Mouse (Mus musculus) intestine, embryonic 15.5 days (tissue): ENCODE measurements around the gene Vars. TPM values are rescaled to one million over a fixed set of nuclear protein-coding genes. Genes with fewer than 3 reads are reported as not detected.
"Not testable (repeated sequence)": the region's sequence is repeated elsewhere in the genome, so short reads cannot be mapped to it uniquely, and the experiment has no call there.

Experiments
- ATAC-seq: fragments of 200-750 bp; cut with Nextera tagmentation; 2 replicates; pipeline ENCODE4 v1.8.0; 2017; ENCODE audit warnings: moderate TSS enrichment, moderate library complexity
- H3K27ac ChIP-seq: fragments of 300-500 bp; sonication (generic); 2 replicates; pipeline ENCODE4 v1.5.1; 2015; ENCODE audit warnings: mild to moderate bottlenecking, inconsistent platforms
- H3K27me3 ChIP-seq: fragments of 300-500 bp; sonication (generic); replicated peaks from 2 replicates; pipeline ENCODE4 v1.6.1; 2015; ENCODE audit warnings: inconsistent platforms
- H3K36me3 ChIP-seq: fragments of 300-500 bp; sonication (generic); 2 replicates; pipeline ENCODE4 v1.6.1; 2015; ENCODE audit warnings: inconsistent platforms
- H3K4me1 ChIP-seq: fragments of 300-500 bp; sonication (generic); replicated peaks from 2 replicates; pipeline ENCODE4 v1.6.1; 2015; ENCODE audit warnings: inconsistent platforms
- H3K4me2 ChIP-seq: fragments of 300-500 bp; sonication (generic); replicated peaks from 2 replicates; pipeline ENCODE4 v1.6.1; 2015; ENCODE audit warnings: mild to moderate bottlenecking, inconsistent platforms
- H3K4me3 ChIP-seq: fragments of 300-500 bp; sonication (generic); replicated peaks from 2 replicates; pipeline ENCODE4 v1.5.1; 2015; ENCODE audit warnings: inconsistent platforms
- H3K9ac ChIP-seq: fragments of 300-500 bp; sonication (generic); 2 replicates; pipeline ENCODE4 v1.6.1; 2015; ENCODE audit warnings: inconsistent platforms
- H3K9me3 ChIP-seq: fragments of 300-500 bp; sonication (generic); 2 replicates; pipeline ENCODE4 v1.6.1; 2016; ENCODE audit warnings: inconsistent platforms
- WGBS: fragments of 180-500 bp; shearing (Covaris S2); methylation state at CpG from one replicate; pipeline ENCODE4 v1.1.7; 2015; 5-methylcytosine and 5-hydroxymethylcytosine counted together
- polyA plus RNA-seq: library from polyadenylated mRNA; unstranded; fragments of >200 nt; fragmentation: Nextera tagmentation; extraction: Ambion mirVana; gene quantifications from 2 replicates; pipeline ENCODE4 v1.2.1, GENCODE M21; 2015

Vars gene
- polyA plus RNA-seq, 1 experiment from 2014 or later = 117 TPM

GRCm38 (mm10) chr17:35032323-35032870, 31.6 kb downstream of the Vars start:
- no peak overlapping the region for H3K4me2 ChIP-seq
- no peaks in the 10 kb centered on the region for H3K9me3 ChIP-seq
- no peak overlapping the region for H3K4me3 ChIP-seq
- no peak for ATAC-seq
- no peak overlapping the region for H3K27ac ChIP-seq
- H3K36me3 ChIP-seq = no peaks in the 10 kb centered on the region
- 67% methylated on average over 8 of the region's 8 CpGs for WGBS
- H3K9ac ChIP-seq = no peak overlapping the region
- peaks cover 20% of the 10 kb centered on the region for H3K4me1 ChIP-seq
- no peaks in the 10 kb centered on the region for H3K27me3 ChIP-seq

DNA sequence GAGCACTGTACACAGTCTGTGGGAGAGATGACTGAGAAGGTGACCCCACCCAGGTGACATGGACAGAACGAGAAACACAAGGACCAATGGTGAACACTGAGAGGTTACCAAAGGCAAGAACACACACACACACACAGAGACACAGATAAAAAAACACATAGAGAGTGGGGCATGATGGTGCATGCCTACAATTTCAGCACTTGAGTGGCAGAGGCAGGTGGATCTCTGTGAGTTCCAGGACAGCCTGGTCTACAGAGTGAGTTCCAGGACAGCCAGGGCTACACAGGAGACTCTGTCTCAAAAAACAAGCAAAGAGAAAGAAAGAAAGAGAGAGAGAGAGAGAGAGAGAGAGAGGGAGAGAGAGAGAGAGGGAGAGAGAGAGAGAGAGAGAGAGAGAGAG, 32.9 kb downstream of the Vars start:
- peaks cover 13% of the 10 kb centered on the region; the same call in 1 of the 2 replicates for H3K4me1 ChIP-seq
- H3K9me3 ChIP-seq, ATAC-seq, H3K9ac ChIP-seq, H3K27ac ChIP-seq, H3K4me3 ChIP-seq, H3K4me2 ChIP-seq, H3K27me3 ChIP-seq, H3K36me3 ChIP-seq: not testable (repeated sequence)
- WGBS = 62% methylated on average over 1 of the region's 1 CpGs

DNA sequence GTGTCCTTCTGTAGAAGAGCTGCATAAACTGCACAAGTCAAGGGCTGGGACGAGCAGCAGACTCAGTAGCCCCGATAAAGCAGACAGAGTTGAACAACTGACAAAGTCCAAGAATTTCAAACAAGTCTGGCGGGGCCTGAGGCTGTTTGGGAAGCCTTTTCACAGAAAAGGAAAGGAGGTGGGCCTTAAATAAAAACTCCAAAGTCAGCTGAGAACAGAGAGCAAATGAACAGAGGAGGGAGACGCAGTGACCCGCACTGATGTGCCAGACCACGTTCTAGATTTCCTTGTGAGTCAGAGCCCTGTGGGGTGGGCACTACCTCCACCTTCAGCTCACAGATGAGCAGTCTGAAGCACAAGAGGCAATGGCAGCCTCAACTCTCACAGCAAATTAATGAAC, 34.1 kb downstream of the Vars start:
- 52% methylated on average over 6 of the region's 6 CpGs for WGBS
- Histone ChIP-seq H3K4me1 (peaks cover 5% of the 10 kb centered on the region; the same call in 1 of the 2 replicates), H3K36me3 (no peaks in the 10 kb centered on the region), H3K27me3 (no peaks in the 10 kb centered on the region), H3K4me3 (no peak overlapping the region), H3K9me3 (no peaks in the 10 kb centered on the region), H3K9ac (no peak overlapping the region), H3K27ac (no peak overlapping the region), H3K4me2 (no peak overlapping the region)
- no peak for ATAC-seq

- Histone ChIP-seq H3K27me3 (no peaks in the 10 kb centered on the region), H3K4me3 (no peak overlapping the region), H3K27ac (no peak overlapping the region), H3K9ac (no peak overlapping the region), H3K36me3 (no peaks in the 10 kb centered on the region), H3K9me3 (no peaks in the 10 kb centered on the region), H3K4me1 (0 out of 2 replicates have a peak, but pooled peaks cover 4% of the 10 kb centered on the region), H3K4me2 (no peak overlapping the region)
- ATAC-seq = no peak
- WGBS = 84% methylated on average over 11 of the region's 11 CpGs
Measured at GRCm38 (mm10) chr17:35039121-35039873, 38.5 kb downstream of the Vars start.

- no peak overlapping the region for H3K4me3 ChIP-seq
- H3K27me3 ChIP-seq = no peaks in the 10 kb centered on the region
- no peak overlapping the region for H3K9ac ChIP-seq
- H3K4me1 ChIP-seq = peaks cover 22% of the 10 kb centered on the region
- WGBS = 80% methylated on average over 4 of the region's 4 CpGs
- H3K36me3 ChIP-seq = no peaks in the 10 kb centered on the region
- H3K9me3 ChIP-seq = no peaks in the 10 kb centered on the region
- H3K4me2 ChIP-seq = no peak overlapping the region
- H3K27ac ChIP-seq = 0 out of 2 replicates have a peak overlapping the region, but pooled peaks have one; percentile 11
- no peak for ATAC-seq
Measured at GRCm38 (mm10) chr17:35043794-35044193, 43.0 kb downstream of the Vars start.

- no peak for ATAC-seq
Measured at GRCm38 (mm10) chr17:35044904-35045806, 44.4 kb downstream of the Vars start.

GRCm38 (mm10) chr17:35045807-35046680, 45.3 kb downstream of the Vars start:
- ATAC-seq = no peak
- H3K36me3 ChIP-seq = no peaks in the 10 kb centered on the region
- H3K4me2 ChIP-seq = peak overlapping the region; percentile 99
- H3K27ac ChIP-seq = peak overlapping the region; percentile 92
- WGBS = 3% methylated on average over 48 of the region's 48 CpGs
- peaks cover 29% of the 10 kb centered on the region for H3K4me1 ChIP-seq
- peak overlapping the region; percentile 91 for H3K9ac ChIP-seq
- H3K27me3 ChIP-seq = no peaks in the 10 kb centered on the region
- H3K4me3 ChIP-seq = peak overlapping the region; percentile 58
- H3K9me3 ChIP-seq = no peaks in the 10 kb centered on the region

More at GRCm38 (mm10) chr17:35044904-35045806, 44.4 kb downstream of the Vars start:
- H3K9ac ChIP-seq = no peak overlapping the region
- H3K4me3 ChIP-seq = peak overlapping the region; percentile 58
- WGBS = 68% methylated on average over 7 of the region's 7 CpGs
- H3K4me2 ChIP-seq = peak overlapping the region; percentile 99
- H3K27ac ChIP-seq = peak overlapping the region; percentile 92; the same call in 1 of the 2 replicates
- H3K27me3 ChIP-seq = no peaks in the 10 kb centered on the region
- peaks cover 29% of the 10 kb centered on the region for H3K4me1 ChIP-seq
- H3K36me3 ChIP-seq = no peaks in the 10 kb centered on the region
- no peaks in the 10 kb centered on the region for H3K9me3 ChIP-seq

DNA sequence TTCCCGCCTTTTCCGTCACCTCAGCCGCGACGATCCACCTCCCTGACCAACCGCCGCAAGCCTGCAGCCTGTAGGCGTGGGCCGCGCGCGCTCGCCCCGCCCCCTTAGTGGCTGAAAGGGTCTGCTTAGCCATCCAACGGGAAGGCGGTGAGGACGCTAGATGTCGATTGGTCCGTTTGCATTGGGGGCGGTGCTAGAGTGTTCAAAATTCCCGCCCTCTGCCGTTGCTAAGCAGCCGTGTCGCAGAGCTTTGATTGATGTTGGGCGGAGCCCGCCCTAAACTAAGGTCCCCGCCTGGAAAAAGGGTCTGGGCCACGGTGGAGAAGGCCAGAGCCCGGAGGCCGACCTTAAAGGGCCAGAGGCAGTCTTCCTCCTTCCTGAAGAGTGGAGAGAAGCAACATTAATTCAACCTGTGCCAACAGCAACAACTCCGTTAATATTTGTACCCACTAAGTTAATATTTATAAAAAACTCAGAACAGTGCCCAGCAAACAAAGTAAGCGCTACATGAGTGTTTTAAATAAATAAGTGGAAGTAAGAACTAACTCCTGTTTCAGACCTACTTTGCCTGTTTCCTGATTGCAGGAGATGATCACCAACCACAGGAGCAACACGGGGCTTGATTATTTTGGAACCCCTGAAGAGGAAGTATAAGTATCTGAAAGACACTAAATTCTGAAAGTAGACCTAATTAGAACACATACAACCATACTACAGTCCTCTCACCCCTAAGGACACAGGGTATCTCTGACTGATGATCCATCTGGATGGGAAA, 46.1 kb downstream of the Vars start, which contains the start of gene Msh5:
Gene Msh5 (minus strand): TSS at position 65 of the 775 bp plus-strand sequence.
- WGBS = 2% methylated on average over 33 of the region's 33 CpGs
- peak within 1 kb of the TSS; percentile 99 for H3K4me2 ChIP-seq
- H3K9ac ChIP-seq = peak within 1 kb of the TSS; percentile 91
- no peaks in the 10 kb centered on the region for H3K9me3 ChIP-seq
- H3K36me3 ChIP-seq = no peaks in the 10 kb centered on the region
- H3K27ac ChIP-seq = peak within 1 kb of the TSS; percentile 100
- H3K4me3 ChIP-seq = peak within 1 kb of the TSS; percentile 58
- no peaks in the 10 kb centered on the region for H3K27me3 ChIP-seq
- peaks cover 30% of the 10 kb centered on the region for H3K4me1 ChIP-seq
- peak; percentile 92 for ATAC-seq

DNA sequence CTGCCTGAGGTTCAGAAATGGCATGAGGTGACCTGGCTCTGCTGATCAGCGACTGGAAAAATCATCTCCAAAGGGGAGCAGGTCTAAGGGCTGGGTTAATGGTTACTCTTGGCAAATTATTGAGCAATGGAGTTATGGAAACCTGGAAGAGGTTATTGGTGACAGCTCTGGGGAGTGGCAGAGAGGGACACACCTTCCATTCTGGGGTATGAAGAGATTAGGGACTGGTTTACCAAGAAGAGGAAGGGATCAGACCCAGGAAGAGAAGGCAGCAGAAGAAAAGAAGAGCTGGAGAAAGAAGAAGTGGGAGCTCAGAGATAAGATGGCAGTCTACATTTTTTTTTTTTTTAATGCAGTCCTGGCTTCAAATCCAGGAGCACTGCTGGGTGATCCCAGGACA, 46.9 kb downstream of the Vars start:
- peak; percentile 27 for ATAC-seq
- Histone ChIP-seq H3K4me3 (peak overlapping the region; percentile 16), H3K9ac (0 out of 2 replicates have a peak overlapping the region, but pooled peaks have one; percentile 1), H3K9me3 (no peaks in the 10 kb centered on the region), H3K36me3 (peaks cover 1% of the 10 kb centered on the region), H3K27ac (peak overlapping the region; percentile 100), H3K4me2 (peak overlapping the region; percentile 99), H3K27me3 (no peaks in the 10 kb centered on the region), H3K4me1 (peaks cover 39% of the 10 kb centered on the region)
- 53% methylated on average over 1 of the region's 1 CpGs for WGBS

DNA sequence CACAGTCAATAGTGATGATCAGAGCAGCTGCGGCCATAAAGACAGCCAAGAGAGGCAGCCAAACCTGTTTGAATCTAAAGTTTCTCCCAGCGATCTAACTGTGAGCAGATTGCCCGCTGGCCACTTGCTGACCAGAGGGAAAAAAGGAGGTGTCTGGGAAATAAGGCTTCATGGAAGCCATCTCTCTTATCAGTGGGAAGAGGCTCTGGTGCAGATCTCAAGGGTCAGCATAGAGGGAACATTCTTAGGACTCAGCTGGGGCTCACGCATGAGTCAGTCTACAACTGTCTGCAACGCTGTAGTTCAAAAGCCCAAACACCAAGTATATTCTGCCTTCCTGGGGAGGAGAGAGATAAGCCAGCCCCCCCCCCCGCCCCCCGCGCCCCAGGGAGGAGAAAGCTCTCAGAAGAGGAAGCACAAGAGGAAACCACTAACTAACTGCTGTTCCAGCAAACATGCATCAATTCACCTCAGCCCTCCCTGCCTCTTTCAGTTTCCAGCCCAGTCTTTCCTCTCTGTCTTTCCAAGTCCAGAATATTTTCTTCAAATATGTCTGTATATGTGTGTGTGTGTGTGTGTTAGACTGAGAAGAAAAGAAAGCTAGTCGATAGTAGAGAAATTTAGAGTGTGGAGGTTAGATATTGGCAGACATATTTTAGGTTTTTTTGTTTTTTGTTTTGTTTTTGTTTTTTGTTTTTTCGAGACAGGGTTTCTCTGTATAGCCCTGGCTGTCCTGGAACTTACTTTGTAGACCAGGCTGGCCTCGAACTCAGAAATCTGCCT, 47.6 kb downstream of the Vars start:
- Histone ChIP-seq H3K4me2 (peak overlapping the region; percentile 99), H3K36me3 (peaks cover 6% of the 10 kb centered on the region), H3K4me1 (peaks cover 40% of the 10 kb centered on the region), H3K27me3 (no peaks in the 10 kb centered on the region), H3K9ac (no peak overlapping the region; the same call in 1 of the 2 replicates), H3K4me3 (peak overlapping the region; percentile 16), H3K9me3 (no peaks in the 10 kb centered on the region), H3K27ac (peak overlapping the region; percentile 100)
- WGBS = 24% methylated on average over 11 of the region's 11 CpGs
- ATAC-seq = no peak
